Mouse (Mus musculus) neural tube, embryonic 13.5 days (tissue): ENCODE results near the gene Cenpn. TPM values are rescaled to one million over a fixed set of nuclear protein-coding genes. Genes with fewer than 3 reads are reported as not detected.

ENCODE experiments used
- ATAC-seq: fragments of 200-750 bp; cut with Nextera tagmentation; 2 replicates; pipeline ENCODE4 v1.8.0; 2017; ENCODE audit warnings: low read depth, mild to moderate bottlenecking, moderate TSS enrichment, moderate library complexity
- H3K27ac ChIP-seq: fragments of 300-500 bp; sonication (generic); replicated peaks from 2 replicates; pipeline ENCODE4 v1.5.1; 2015; ENCODE audit warnings: moderate library complexity, mild to moderate bottlenecking, inconsistent platforms
- H3K27me3 ChIP-seq: fragments of 300-500 bp; sonication (generic); 2 replicates; pipeline ENCODE4 v1.6.1; 2015; ENCODE audit warnings: mild to moderate bottlenecking, inconsistent platforms
- H3K36me3 ChIP-seq: fragments of 300-500 bp; sonication (generic); 2 replicates; pipeline ENCODE4 v1.6.1; 2015; ENCODE audit warnings: mild to moderate bottlenecking, inconsistent platforms
- H3K4me1 ChIP-seq: fragments of 300-500 bp; sonication (generic); replicated peaks from 2 replicates; pipeline ENCODE4 v1.6.1; 2015; ENCODE audit warnings: inconsistent platforms
- H3K4me2 ChIP-seq: fragments of 300-500 bp; sonication (generic); 2 replicates; pipeline ENCODE4 v1.6.1; 2015; ENCODE audit warnings: inconsistent platforms, mild to moderate bottlenecking, moderate library complexity
- H3K4me3 ChIP-seq: fragments of 300-500 bp; sonication (generic); 2 replicates; pipeline ENCODE4 v1.5.1; 2015; ENCODE audit warnings: mild to moderate bottlenecking, inconsistent platforms
- H3K9ac ChIP-seq: fragments of 300-500 bp; sonication (generic); 2 replicates; pipeline ENCODE4 v1.6.1; 2015; ENCODE audit warnings: moderate library complexity, mild to moderate bottlenecking, inconsistent platforms
- H3K9me3 ChIP-seq: fragments of 300-500 bp; sonication (generic); 2 replicates; pipeline ENCODE4 v1.6.1; 2016; ENCODE audit warnings: inconsistent platforms
- WGBS: fragments of 180-500 bp; shearing (Covaris S2); methylation state at CpG from one replicate; pipeline ENCODE4 v1.1.7; 2015; 5-methylcytosine and 5-hydroxymethylcytosine counted together
- polyA plus RNA-seq: library from polyadenylated mRNA; unstranded; fragments of >200 nt; fragmentation: Nextera tagmentation; extraction: Ambion mirVana; gene quantifications from 2 replicates; pipeline ENCODE4 v1.2.1, GENCODE M21; 2015

Cenpn gene
- polyA plus RNA-seq, 1 experiment from 2014 or later = 12.5 TPM

DNA sequence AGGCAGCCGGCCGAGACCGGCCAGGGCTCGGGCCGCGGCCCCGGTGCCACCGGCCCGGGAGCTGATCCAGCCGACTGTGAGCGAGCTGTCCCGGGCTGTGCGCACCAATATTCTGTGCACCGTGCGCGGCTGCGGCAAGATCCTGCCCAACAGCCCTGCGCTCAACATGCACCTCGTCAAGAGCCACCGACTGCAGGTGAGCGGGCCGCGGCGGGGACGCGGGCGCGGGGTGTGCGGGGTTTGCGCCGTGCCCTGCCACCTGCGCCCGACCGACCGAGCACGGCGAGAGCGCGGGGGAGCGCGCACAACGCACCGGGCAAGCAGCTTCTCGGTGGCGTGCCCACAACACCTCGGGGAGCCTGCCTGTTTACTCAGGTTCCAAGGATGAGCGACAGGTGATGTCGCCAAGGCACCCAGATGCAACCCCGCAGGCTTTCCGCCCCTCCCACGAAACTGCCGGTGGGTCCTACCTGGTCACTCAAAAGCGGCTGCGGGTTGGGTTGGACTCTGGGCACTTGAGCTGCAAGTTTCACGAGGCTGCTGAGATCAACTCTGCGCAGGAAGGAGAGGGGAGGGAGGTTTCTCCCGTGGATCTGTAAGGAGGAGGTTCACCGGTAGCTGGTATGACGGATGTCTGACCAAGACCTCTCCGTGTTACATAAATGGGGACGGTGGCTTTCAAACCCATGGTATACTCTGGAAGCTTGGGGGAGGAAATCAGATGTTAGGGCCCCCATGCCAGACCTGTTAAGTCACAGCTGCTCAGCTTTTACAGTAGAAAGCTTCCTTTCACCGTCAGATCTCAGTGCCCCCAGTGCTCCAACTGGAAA, 22.2 kb downstream of the Cenpn start:
- Histone ChIP-seq H3K4me1 (peaks cover 26% of the 10 kb centered on the region), H3K4me3 (peak overlapping the region; percentile 96), H3K9me3 (no peaks in the 10 kb centered on the region), H3K4me2 (peak overlapping the region; percentile 96), H3K36me3 (no peaks in the 10 kb centered on the region), H3K27me3 (no peaks in the 10 kb centered on the region), H3K27ac (peak overlapping the region; percentile 68), H3K9ac (peak overlapping the region; percentile 92)
- WGBS = under 1% methylated on average over 62 of the region's 62 CpGs
- ATAC-seq = peak; percentile 81

DNA sequence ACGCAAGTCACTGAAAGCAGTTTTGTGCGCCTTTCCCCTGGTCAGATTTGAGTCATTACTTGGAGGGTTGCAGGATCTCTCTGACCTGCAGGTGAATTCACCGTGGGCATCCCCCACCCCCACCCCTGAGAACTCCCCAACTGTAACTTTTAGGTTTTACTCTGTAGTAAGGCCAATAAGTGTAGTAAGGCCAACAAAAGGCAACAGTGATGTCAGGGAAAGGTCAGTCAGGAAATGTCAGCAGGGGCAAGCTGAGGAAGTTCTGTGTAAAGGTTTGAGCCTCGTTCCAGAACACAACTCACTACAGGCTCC, 22.8 kb downstream of the Cenpn start:
- Histone ChIP-seq H3K36me3 (no peaks in the 10 kb centered on the region), H3K4me2 (peak overlapping the region; percentile 96), H3K27me3 (no peaks in the 10 kb centered on the region), H3K9ac (peak overlapping the region; percentile 92), H3K4me3 (peak overlapping the region; percentile 96), H3K27ac (no peak overlapping the region), H3K4me1 (peaks cover 26% of the 10 kb centered on the region), H3K9me3 (no peaks in the 10 kb centered on the region)
- no peak for ATAC-seq
- 19% methylated on average over 4 of the region's 4 CpGs for WGBS

DNA sequence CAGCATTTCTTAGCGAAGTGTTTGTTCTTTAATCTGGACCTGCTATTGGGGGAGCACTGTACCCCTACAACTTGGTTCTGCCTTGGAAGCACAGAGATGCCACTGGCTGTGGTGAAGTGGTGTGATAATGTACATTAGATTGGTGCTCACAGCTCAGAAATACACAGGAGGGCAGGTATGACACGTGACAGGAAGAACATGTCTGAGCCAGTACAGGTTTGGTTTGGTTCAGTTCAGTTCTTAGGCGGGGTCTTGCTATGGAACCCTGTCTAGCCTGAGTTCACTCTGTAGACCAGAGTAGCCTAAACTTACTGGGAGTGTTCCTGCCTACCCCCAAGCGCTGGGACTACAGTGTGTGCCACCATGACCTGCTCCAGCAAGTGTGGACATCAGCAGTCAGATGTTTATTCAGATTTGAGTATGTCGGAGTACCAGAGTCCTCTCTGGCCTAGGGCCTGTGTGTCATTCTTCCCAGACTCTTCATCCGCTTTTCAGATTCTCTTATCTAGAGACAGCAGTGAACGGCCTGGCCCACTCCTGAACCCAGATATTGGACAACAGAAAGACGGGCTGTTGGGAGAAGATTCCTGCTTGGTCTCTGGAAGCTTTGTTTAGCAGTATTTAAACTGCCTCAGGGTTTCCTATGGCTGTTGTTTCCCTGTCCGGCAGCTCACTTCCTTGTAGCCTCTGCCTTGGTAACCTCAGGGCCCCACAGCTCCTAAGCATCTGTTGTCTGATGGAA, 23.8 kb downstream of the Cenpn start:
- H3K9me3 ChIP-seq = no peaks in the 10 kb centered on the region
- 0 out of 2 replicates have a peak overlapping the region, but pooled peaks have one; percentile 96 for H3K4me2 ChIP-seq
- H3K36me3 ChIP-seq = no peaks in the 10 kb centered on the region
- H3K4me1 ChIP-seq = peaks cover 26% of the 10 kb centered on the region
- H3K27me3 ChIP-seq = no peaks in the 10 kb centered on the region
- ATAC-seq = no peak
- 91% methylated on average over 9 of the region's 9 CpGs for WGBS
- H3K9ac ChIP-seq = 0 out of 2 replicates have a peak overlapping the region, but pooled peaks have one; percentile 92
- H3K4me3 ChIP-seq = no peak overlapping the region
- no peak overlapping the region for H3K27ac ChIP-seq

DNA sequence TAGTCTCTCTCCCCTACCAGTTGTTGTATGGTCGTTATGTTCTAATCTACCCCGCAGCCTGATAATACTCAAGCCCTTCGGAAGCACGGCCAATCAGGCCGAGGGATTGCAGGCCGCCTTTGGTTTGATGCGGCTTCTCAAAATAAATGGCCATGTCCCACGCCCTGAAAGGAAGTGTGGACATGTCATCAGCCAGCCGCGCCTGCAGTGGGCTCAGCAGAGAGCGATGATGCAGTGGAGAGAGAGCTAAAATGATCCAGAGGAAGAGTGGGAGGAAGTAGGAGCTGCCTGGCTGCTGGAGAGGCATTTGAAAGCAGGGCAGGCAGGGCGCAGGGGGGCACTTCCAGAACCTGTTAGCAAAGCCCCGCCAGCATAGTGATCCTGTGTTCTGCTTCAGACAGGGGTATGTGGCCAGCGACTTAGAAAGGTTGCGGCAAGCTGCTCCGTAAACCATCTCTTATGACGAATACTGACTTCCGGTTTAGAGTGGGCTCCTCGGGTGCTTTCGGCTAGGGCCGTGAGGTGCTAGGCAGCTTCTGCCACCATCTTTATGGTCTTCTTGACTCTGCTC, 24.8 kb downstream of the Cenpn start:
- 89% methylated on average over 21 of the region's 21 CpGs for WGBS
- Histone ChIP-seq H3K36me3 (no peaks in the 10 kb centered on the region), H3K4me3 (no peak overlapping the region), H3K27ac (no peak overlapping the region), H3K27me3 (no peaks in the 10 kb centered on the region), H3K9ac (no peak overlapping the region), H3K4me2 (no peak overlapping the region), H3K4me1 (peaks cover 26% of the 10 kb centered on the region), H3K9me3 (no peaks in the 10 kb centered on the region)
- ATAC-seq = no peak

DNA sequence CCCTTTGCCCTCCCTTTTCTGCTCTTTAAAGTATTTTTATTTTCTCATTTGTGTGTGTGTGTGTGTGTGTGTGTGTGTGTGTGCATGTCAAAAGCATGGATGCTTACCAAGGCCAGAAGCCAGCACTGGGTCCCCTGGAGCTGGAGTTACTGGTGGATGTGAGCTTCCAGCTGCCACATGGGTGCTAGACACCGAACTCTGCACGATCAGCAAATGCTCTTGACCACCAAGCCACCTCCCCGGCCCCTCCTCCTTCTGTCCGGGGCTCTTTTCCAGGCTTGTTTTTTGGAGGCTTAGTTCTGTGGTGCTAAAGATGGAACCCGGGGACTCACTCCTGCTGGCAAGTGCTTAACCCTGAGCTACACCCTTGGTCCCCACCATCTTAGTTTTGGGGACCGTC, 25.3 kb downstream of the Cenpn start:
- 95% methylated on average over 6 of the region's 6 CpGs for WGBS
- Histone ChIP-seq H3K27me3 (no peaks in the 10 kb centered on the region), H3K27ac (no peak overlapping the region), H3K36me3 (no peaks in the 10 kb centered on the region), H3K4me1 (peaks cover 26% of the 10 kb centered on the region), H3K4me3 (no peak overlapping the region), H3K9me3 (no peaks in the 10 kb centered on the region), H3K4me2 (no peak overlapping the region), H3K9ac (no peak overlapping the region)
- no peak for ATAC-seq

DNA sequence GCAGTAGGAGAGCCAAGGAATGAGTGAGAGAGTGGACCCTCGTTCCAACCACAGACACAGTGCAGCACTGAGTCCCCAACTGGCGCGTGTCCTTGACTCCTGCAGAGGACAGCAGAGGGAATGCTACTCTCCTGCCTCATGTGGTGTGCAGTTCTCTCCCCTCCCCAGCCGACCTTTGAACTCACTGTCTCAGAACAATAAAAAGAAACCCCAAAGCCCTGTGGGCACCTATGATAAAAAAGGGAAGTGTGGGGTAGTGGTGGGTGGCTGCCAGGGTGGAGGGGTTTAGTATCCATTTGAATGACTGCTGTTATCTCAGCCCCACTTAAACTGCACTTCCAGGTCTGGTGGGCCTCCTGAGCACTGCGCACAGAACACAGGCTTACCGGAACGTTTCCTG, 26.1 kb downstream of the Cenpn start:
- Histone ChIP-seq H3K27ac (no peak overlapping the region), H3K4me3 (no peak overlapping the region), H3K27me3 (no peaks in the 10 kb centered on the region), H3K9ac (no peak overlapping the region), H3K36me3 (no peaks in the 10 kb centered on the region), H3K4me1 (peaks cover 26% of the 10 kb centered on the region), H3K4me2 (no peak overlapping the region), H3K9me3 (no peaks in the 10 kb centered on the region)
- ATAC-seq = no peak
- WGBS = 88% methylated on average over 7 of the region's 7 CpGs

DNA sequence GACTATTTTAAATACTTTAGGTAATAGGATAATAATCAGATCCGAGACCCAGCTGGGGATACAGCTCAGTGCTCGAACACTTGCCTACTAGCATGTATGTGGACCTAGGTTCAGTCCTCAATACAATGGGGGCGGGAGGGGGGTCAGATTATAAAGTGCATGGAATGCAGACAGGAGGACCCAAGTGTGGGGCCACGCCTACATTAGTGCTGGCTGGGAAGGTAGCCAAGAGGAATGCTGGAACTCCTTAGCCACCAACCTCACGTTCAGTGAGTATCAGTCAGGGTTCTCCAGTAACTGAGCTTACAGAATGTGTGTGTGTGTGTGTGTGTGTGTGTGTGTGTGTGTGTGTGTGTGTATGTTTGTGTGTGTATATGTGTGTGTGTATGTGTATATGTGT, 29.8 kb downstream of the Cenpn start:
- no peaks in the 10 kb centered on the region for H3K9me3 ChIP-seq
- no peak overlapping the region for H3K27ac ChIP-seq
- WGBS = 76% methylated on average over 5 of the region's 5 CpGs
- H3K27me3 ChIP-seq = no peaks in the 10 kb centered on the region
- no peak overlapping the region for H3K4me3 ChIP-seq
- 0 out of 2 replicates have a peak, but pooled peaks cover under 1% of the 10 kb centered on the region for H3K4me1 ChIP-seq
- H3K36me3 ChIP-seq = peaks cover 36% of the 10 kb centered on the region
- ATAC-seq = no peak
- H3K4me2 ChIP-seq = no peak overlapping the region
- H3K9ac ChIP-seq = no peak overlapping the region

DNA sequence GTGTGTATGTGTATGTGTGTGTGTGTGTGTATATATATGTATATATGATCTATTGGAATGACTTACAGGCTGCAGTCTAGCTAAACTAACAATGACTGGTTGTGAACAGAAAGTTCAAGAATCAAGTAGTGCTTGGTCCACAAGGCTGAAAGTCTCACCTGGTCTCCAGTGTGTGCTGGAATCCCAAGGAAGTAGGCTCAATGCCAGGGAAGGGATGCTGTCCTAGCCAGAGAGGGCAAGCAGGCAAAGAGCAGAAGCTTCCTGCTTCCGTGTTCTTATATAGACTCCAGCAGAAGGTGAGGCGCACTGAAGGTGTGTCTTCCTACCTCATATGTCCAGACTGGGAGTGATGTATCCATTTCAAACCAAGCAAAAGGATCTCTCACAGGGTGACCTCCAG, 30.2 kb downstream of the Cenpn start:
- no peak overlapping the region for H3K9ac ChIP-seq
- no peaks in the 10 kb centered on the region for H3K27me3 ChIP-seq
- no peaks in the 10 kb centered on the region for H3K4me1 ChIP-seq
- peaks cover 40% of the 10 kb centered on the region for H3K36me3 ChIP-seq
- H3K4me3 ChIP-seq = no peak overlapping the region
- H3K27ac ChIP-seq = no peak overlapping the region
- 98% methylated on average over 2 of the region's 2 CpGs for WGBS
- ATAC-seq = no peak
- H3K9me3 ChIP-seq = no peaks in the 10 kb centered on the region
- no peak overlapping the region for H3K4me2 ChIP-seq

DNA sequence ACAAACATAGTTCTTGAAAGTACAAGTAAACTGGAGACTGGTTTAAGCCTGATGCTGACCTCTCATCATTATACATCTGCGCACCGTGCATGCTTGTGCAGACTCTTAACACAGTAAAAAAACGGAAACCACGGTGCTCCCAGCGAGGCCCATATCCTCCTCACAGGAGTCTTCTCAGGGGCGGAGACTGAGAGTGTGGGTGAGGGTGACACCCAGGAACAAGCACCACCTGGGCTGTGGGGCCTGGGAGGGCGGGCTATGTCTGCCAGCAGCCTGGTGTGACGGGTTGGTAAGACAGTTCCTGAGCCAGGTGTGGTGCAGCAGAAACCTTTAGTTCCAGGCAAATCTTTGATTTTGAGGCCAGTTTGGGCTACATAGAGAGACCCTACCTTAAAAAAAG, 30.9 kb downstream of the Cenpn start:
- H3K27me3 ChIP-seq = no peaks in the 10 kb centered on the region
- WGBS = 92% methylated on average over 8 of the region's 8 CpGs
- H3K9ac ChIP-seq = no peak overlapping the region
- H3K4me3 ChIP-seq = no peak overlapping the region
- no peak for ATAC-seq
- no peaks in the 10 kb centered on the region for H3K9me3 ChIP-seq
- H3K36me3 ChIP-seq = peaks cover 47% of the 10 kb centered on the region
- H3K4me1 ChIP-seq = no peaks in the 10 kb centered on the region
- H3K27ac ChIP-seq = no peak overlapping the region
- H3K4me2 ChIP-seq = no peak overlapping the region

DNA sequence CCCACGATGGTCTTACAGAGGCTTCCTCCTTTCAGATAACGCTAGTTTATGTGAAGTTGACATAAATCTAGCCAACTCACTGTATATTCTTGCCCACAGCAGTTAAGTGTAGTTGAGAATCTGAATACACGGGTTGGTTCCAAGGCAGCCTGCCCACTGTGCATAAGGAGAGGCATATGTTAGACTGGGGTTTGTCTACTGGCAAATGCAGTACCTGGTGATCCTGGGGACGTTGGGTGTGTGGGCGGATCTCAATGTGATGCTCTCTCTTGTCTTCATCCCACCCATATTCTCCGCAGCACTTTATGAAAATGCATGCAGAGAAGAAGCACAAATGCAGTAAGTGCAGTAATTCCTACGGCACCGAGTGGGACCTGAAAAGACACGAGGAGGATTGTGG, 32.9 kb downstream of the Cenpn start:
- no peak for ATAC-seq
- Histone ChIP-seq H3K4me3 (no peak overlapping the region), H3K4me1 (no peaks in the 10 kb centered on the region), H3K27me3 (no peaks in the 10 kb centered on the region), H3K9me3 (no peaks in the 10 kb centered on the region), H3K36me3 (peaks cover 67% of the 10 kb centered on the region), H3K27ac (no peak overlapping the region), H3K9ac (no peak overlapping the region), H3K4me2 (no peak overlapping the region)
- WGBS = 96% methylated on average over 9 of the region's 9 CpGs

DNA sequence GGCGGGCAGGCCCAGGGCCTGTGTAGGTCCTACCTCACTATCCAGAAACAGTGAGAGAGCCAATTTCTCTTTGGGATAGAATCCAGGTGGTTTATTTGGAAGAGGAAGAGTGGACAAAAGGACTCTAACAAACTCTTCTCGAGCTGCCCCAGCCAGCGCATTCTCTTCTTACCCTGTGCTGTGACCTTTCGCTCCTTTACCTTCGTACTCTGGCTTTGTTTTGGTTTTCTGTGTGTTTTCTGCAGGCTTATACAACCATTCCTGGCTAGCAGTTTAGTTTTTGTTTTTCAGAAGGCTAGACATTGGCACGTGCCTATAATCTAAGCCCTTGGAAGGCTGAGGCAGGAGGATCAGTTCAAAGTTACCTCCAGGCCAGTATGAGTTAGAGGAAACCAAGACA, 48.0 kb downstream of the Cenpn start:
- Histone ChIP-seq H3K9me3 (no peaks in the 10 kb centered on the region), H3K4me2 (no peak overlapping the region), H3K36me3 (0 out of 2 replicates have a peak, but pooled peaks cover 12% of the 10 kb centered on the region), H3K4me1 (no peaks in the 10 kb centered on the region), H3K9ac (no peak overlapping the region), H3K27ac (no peak overlapping the region), H3K27me3 (no peaks in the 10 kb centered on the region), H3K4me3 (no peak overlapping the region)
- WGBS = 84% methylated on average over 6 of the region's 6 CpGs
- ATAC-seq = no peak

DNA sequence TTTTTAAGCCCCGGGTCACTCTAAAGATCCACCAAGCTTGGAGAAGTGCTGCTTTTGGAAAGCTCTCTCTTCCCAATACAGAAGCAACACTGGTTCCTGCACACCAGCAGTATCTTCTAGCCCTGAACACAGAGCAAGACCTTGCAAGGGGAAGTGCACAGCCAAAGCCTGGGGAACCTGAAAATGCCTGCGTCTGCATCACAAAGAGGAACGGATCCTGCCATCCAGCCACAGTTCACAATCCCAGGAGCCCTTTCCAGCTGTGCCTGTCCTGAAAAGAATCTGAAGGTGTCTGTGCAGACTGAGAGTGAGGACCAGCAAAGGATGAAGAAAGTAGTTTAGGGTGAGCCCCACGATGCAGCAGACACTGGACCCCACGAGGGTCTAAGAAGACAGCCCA, 53.5 kb downstream of the Cenpn start:
- Histone ChIP-seq H3K9me3 (no peaks in the 10 kb centered on the region), H3K27ac (no peak overlapping the region), H3K9ac (no peak overlapping the region), H3K4me3 (no peak overlapping the region), H3K4me1 (peaks cover 14% of the 10 kb centered on the region), H3K27me3 (no peaks in the 10 kb centered on the region), H3K36me3 (0 out of 2 replicates have a peak, but pooled peaks cover 12% of the 10 kb centered on the region), H3K4me2 (no peak overlapping the region)
- no peak for ATAC-seq
- WGBS = 34% methylated on average over 5 of the region's 5 CpGs
